Mouse (Mus musculus) adrenal gland, postnatal 36 days (tissue): ENCODE data around the gene Kcnh7. TPM values are rescaled to one million over a fixed set of nuclear protein-coding genes. Genes with fewer than 3 reads are reported as not detected.

Experiments
- DNase-seq, 2 experiments: peaks; one replicate each; pipeline ENCODE4 v3.0.0; 2021; ENCODE audit warnings: mixed read lengths in 1 of 2
- long read RNA-seq, 2 experiments: library from polyadenylated mRNA; stranded (forward); transcript quantifications; one replicate each; pipeline ENCODE4 v2.0.0; 2021; ENCODE audit warnings: borderline sequencing depth in 2 of 2
- total RNA-seq, 2 experiments: library from RNA; stranded (reverse); gene quantifications; 2 replicates each; pipeline ENCODE4 v1.2.3; 2021

The Kcnh7 gene
- total RNA-seq, result under 1 TPM in 1 of 2 experiments, not detected in 1; 0.03 TPM
- long read RNA-seq, experiment 1, result 0 reads
- long read RNA-seq, experiment 2, result 0 reads

DNA sequence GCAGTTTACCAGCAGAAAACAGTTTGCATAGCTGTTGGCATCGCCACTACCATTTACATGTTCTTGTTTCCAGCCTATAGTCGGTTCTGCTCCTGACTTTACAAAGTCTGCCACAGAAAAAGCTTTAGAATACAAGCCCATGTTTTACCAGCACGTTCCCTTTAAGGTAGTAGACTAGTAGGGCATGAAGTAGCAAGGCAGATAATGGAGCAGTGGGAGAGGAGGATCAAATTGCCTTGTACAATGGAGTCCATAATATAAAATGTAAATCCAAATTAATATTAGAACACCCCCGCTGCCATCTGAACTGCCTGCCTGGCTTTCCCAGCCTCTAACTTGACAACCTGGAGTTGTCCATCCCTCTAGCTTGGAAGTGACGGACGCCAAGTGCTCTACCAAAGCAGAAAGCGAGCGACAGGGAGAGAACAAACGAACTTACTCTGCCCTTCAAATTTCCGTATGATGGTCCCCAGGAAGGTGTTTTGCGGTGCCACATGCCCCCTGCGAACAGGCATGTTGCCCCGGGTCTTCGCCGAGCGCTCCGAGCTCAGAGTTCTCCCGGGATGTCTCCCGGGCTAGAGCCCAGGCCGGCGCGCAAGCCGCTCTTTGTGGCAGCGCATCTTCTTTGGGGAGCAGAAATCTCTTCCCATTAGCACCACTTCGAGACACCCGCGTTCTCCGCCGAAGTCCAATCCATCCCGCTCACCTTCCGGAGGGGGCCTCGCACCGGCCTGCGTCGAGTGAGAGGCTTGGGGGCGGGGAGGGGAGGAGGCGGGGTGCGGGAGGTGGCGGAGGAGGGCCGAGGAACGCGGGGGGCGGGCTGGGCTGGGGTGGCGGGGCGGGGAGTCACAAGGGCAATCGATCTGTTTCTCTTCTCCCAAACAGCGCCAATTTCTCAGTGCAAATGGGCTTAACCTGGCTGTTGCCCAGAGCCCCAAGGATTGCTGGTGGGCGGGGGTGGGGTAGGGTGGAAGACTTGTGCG is at the start of gene Kcnh7:
TSS of gene Kcnh7 (minus strand) at position 725 of the 983 bp plus-strand sequence.
- no peak for DNase-seq

DNA sequence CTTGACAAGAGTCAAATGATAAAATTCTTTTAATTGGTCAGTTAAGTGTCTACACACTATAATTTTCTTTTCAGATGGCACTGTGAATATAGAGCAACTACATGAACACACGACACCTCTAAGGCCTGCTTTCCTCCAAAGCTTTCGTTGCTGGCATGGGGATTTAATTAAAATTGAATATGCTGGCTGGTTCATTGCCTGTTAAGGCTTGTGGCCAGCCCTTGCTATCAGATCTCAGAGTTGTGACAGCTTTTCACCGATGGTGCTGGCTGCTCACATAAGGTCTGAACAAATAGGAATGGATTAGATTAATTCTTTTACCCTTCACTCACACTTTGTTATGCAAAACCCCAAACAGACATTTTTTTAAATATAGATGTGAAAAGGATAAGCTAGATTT is 23.3 kb upstream of the Kcnh7 start:
- DNase-seq, result no peak

- DNase-seq, result peak in 1 of 2 experiments; percentile 7
Observed at GRCm38 (mm10) chr2:63186014-63186413, 1.9 kb upstream of the Kcnh7 start.

GRCm38 (mm10) chr2:63184551-63185430 is 704 bp upstream of the Kcnh7 start:
- DNase-seq, result no peak

DNA sequence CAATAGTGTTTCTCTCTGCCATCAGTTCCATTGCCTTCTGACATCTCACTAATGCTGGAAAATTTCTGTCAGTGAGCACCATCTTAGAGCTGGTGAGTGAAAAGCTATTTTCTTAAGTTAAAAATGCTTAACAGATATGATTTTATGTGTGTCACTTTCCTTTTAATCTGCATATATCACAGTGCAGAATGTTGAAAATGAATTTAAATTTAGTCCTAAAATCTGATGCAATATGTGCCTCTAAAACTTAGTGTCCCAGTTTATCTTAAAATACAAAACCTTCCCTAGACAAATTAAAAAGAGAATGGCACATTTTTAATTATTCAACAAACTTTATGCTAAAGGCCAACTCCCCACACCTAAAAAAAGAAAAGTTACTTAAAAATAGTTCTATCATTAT is 30.4 kb downstream of the Kcnh7 start:
- no peak for DNase-seq

GRCm38 (mm10) chr2:63127762-63128516 is 56.1 kb downstream of the Kcnh7 start:
- DNase-seq, result peak in 1 of 2 experiments; percentile 3

DNA sequence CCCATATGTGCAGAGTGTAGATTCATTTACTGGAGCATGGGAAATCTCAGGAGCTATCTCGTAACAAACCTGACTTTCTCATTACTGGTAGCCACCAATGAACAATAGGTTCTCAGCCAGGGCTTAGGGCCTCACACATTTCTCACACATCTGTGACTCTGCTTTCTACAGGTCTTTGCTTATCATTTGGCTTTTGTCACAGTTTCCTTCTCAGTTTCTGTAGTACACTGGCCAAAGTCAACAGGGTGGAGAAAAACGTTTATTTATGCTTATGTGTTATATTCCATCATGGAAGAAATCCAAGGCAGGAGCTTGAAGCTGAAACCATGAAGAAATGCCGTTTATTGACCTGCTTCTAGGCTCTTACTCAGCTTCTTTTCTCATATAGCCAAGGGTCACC is 63.8 kb downstream of the Kcnh7 start:
- no peak for DNase-seq

- no peak for DNase-seq
Observed at GRCm38 (mm10) chr2:63117209-63118193, 66.6 kb downstream of the Kcnh7 start.

- DNase-seq, result no peak
Observed at GRCm38 (mm10) chr2:63105971-63106370, 78.1 kb downstream of the Kcnh7 start.

GRCm38 (mm10) chr2:63099676-63100075 is 84.4 kb downstream of the Kcnh7 start:
- no peak for DNase-seq

- DNase-seq, result no peak
Observed at GRCm38 (mm10) chr2:63091775-63092174, 92.3 kb downstream of the Kcnh7 start.

GRCm38 (mm10) chr2:63090447-63090846 is 93.6 kb downstream of the Kcnh7 start:
- no peak for DNase-seq

DNA sequence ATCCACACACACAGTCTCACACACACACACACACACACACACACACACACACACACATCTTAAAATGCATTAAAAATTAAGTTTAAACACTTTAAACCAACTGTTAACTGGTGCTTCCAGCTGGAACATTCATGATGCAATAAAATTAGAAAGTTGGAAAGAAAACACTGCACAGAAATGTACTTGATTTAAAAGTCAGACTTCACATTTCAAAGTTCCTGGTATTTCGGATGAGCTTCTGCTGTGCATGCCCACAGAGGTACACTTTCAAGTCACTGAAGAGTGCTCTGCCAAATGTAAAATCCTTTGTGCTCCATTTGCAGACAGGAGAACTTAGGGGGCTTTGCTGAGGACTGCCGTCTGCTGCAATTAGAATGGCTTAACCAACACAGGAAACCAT is 125.7 kb downstream of the Kcnh7 start:
- DNase-seq, result no peak

DNA sequence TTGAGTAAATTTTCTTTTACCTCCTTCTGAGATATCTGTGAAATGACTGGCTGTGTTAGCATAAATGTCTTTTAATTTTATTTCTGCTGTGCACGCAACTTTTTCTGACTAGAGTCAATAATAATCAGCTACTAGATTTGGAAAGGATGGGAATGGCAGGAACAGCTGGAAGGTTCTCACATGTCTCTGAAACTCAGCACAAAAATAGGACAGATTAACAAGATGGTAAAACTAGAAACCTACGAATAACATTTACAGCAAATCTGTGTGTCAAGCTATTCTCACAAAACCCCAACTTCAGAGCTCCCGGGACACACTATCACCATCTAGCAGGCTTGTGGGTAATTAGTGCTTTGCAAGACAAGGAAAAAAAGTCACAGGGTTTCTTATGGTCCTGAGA is 134.2 kb downstream of the Kcnh7 start:
- DNase-seq, result no peak

DNA sequence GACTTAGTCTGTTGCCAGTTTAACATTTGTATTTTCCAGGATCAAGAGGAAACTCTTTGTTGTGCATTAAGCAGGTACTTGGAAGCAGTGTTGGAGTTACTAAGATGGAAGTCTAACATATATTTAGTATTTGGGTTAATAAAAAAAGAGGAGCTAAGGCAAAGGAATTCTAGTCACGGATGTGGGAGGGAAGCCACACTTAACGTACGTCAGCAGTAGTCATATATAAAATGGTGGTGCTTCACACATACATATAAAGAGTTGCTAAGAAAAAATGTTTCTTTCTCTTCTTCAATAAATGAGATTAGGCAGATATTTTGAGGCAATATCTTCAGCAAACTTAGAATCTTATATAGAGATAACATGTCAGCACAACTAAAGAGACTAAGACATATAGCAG is 144.4 kb downstream of the Kcnh7 start:
- no peak for DNase-seq

GRCm38 (mm10) chr2:63014909-63015308 is 169.2 kb downstream of the Kcnh7 start:
- no peak for DNase-seq

DNA sequence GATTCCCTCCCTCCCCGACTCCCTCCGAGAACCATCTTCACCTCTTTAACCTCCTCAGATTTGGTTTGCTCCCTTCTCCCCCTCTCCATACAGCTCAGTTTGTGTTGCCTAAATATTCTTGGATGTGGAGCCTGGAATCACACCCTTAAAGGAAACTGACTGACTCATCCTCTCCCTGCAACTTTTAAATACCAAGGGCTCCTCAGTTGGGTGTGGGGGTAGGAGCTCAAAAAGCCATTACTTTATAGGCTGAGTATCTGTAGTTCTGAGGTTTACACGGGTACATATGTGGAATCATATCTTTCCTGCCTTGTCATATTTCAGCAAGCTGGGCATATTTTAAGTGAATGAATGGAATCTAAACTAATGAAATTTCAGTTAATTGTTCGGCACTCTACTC is 174.9 kb downstream of the Kcnh7 start:
- DNase-seq, result no peak

DNA sequence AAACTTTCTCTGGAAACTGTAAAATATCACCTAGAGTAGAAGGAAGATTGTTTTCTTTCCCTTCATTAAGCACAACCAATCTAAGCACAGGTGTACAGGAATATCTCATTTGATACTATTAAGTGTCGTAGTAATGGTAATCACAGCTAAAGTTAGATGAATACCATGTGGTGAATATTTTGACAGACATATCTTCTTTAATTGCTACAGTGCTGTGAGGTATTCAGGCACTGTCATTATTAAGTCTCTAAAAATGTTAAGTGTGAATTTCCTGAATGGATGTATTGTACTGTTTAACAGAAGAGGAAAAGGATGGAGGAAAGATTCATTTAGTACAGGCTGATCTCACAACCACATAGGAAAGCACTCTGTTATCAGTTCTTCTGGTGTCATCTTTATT is 181.3 kb downstream of the Kcnh7 start:
- DNase-seq, result no peak

DNA sequence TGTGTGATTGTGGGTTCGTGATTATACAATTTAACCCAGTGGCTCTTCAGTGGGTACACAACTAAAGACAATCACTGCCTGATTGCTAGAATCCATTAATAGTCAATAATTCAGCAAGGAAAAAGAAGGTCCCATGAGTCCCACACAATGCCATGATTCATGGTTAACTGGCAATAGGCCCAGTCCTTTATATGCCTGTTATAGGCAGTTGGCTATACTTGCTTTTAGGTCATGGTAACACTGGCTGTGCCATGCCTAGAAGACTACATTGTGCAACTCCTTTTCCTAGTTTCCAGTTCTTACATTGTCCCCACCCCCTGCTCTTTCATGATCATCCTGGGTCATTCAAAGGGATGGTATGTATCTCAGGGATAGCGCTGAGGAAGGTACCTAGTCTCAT is 186.4 kb downstream of the Kcnh7 start:
- no peak for DNase-seq

DNA sequence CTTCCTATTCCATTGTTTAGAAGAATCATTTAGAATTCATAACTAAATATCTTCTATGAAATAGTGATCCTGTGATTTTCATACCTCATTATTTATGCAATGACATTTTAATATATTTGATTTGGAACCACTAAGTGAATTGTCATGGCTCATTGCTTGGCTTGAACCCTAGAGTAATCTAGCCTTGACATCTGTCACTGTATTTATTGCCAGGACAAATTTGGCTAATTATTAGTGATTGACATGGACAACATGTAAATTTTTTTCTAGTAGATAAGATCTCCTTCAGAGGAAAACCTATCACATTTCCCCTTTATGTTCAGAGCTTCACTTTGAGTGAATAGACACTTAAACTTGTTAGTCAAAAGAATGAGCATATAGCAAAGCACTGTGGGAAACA is 195.5 kb downstream of the Kcnh7 start:
- DNase-seq, result no peak

DNA sequence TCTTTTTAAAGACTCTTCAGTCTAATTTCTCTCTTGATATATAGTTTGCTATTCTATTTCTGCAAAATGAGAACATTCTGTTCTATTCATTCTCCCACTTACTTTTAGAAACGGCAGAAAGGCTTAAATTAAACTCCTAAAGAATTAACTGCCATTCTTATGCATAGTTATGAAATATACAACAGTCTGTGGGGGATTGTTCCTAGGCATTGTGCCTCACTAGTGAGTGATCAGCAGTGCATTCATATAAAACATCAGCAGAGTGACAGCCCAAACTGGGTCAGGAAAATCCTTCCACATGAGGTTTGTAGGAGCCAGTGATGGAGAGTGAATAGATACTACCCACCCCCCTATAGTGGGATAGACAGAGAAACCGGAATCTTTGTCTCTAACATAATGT is 200.2 kb downstream of the Kcnh7 start:
- no peak for DNase-seq
